Mouse (Mus musculus) stomach, embryonic 15.5 days (tissue): ENCODE results near the gene Adck1. TPM values are rescaled to one million over a fixed set of nuclear protein-coding genes. Genes with fewer than 3 reads are reported as not detected.

ENCODE experiments used
- ATAC-seq: fragments of 200-750 bp; cut with Nextera tagmentation; 2 replicates; pipeline ENCODE4 v1.8.0; 2017; ENCODE audit warnings: low read depth, moderate number of reproducible peaks, moderate TSS enrichment; ENCODE audit not compliant: insufficient read depth, low FRiP score
- H3K27ac ChIP-seq: fragments of 300-500 bp; sonication (generic); 2 replicates; pipeline ENCODE4 v1.5.1; 2015; ENCODE audit warnings: mild to moderate bottlenecking, inconsistent platforms
- H3K27me3 ChIP-seq: fragments of 300-500 bp; sonication (generic); replicated peaks from 2 replicates; pipeline ENCODE4 v1.6.1; 2015; ENCODE audit warnings: inconsistent platforms
- H3K36me3 ChIP-seq: fragments of 300-500 bp; sonication (generic); 2 replicates; pipeline ENCODE4 v1.6.1; 2015; ENCODE audit warnings: inconsistent platforms
- H3K4me1 ChIP-seq: fragments of 300-500 bp; sonication (generic); 2 replicates; pipeline ENCODE4 v1.6.1; 2015; ENCODE audit warnings: inconsistent platforms
- H3K4me2 ChIP-seq: fragments of 300-500 bp; sonication (generic); 2 replicates; pipeline ENCODE4 v1.6.1; 2015; ENCODE audit warnings: mild to moderate bottlenecking, inconsistent platforms
- H3K4me3 ChIP-seq: fragments of 300-500 bp; sonication (generic); replicated peaks from 2 replicates; pipeline ENCODE4 v1.5.1; 2015; ENCODE audit warnings: inconsistent platforms
- H3K9ac ChIP-seq: fragments of 300-500 bp; sonication (generic); 2 replicates; pipeline ENCODE4 v1.6.1; 2015; ENCODE audit warnings: inconsistent platforms
- H3K9me3 ChIP-seq: fragments of 300-500 bp; sonication (generic); 2 replicates; pipeline ENCODE4 v1.6.1; 2016; ENCODE audit warnings: inconsistent platforms
- WGBS: fragments of 180-500 bp; shearing (Covaris S2); methylation state at CpG from one replicate; pipeline ENCODE4 v1.1.7; 2015; 5-methylcytosine and 5-hydroxymethylcytosine counted together
- polyA plus RNA-seq: library from polyadenylated mRNA; unstranded; fragments of >200 nt; fragmentation: Nextera tagmentation; extraction: Ambion mirVana; gene quantifications from 2 replicates; pipeline ENCODE4 v1.2.1, GENCODE M21; 2015

Adck1 gene
- polyA plus RNA-seq, 1 experiment from 2014 or later: 16.0 TPM

- no peak overlapping the region for H3K4me3 ChIP-seq
- H3K4me1 ChIP-seq: no peaks in the 10 kb centered on the region
- no peaks in the 10 kb centered on the region for H3K9me3 ChIP-seq
- no peak overlapping the region for H3K4me2 ChIP-seq
- H3K36me3 ChIP-seq: no peaks in the 10 kb centered on the region
- ATAC-seq: no peak
- H3K9ac ChIP-seq: no peak overlapping the region
- H3K27me3 ChIP-seq: no peaks in the 10 kb centered on the region
- 88% methylated on average over 4 of the region's 4 CpGs for WGBS
- H3K27ac ChIP-seq: no peak overlapping the region
Measured at GRCm38 (mm10) chr12:88432277-88432676, 71.9 kb downstream of the Adck1 start.

GRCm38 (mm10) chr12:88433171-88433570 lies 72.8 kb downstream of the Adck1 start:
- Histone ChIP-seq H3K4me2 (no peak overlapping the region), H3K36me3 (no peaks in the 10 kb centered on the region), H3K9ac (no peak overlapping the region), H3K27ac (no peak overlapping the region), H3K9me3 (no peaks in the 10 kb centered on the region), H3K4me1 (no peaks in the 10 kb centered on the region), H3K27me3 (no peaks in the 10 kb centered on the region), H3K4me3 (no peak overlapping the region)
- ATAC-seq: no peak
- 91% methylated on average over 7 of the region's 7 CpGs for WGBS

- H3K9me3 ChIP-seq: no peaks in the 10 kb centered on the region
- WGBS: 75% methylated on average over 15 of the region's 15 CpGs
Measured at GRCm38 (mm10) chr12:88436962-88437750, 76.8 kb downstream of the Adck1 start.

GRCm38 (mm10) chr12:88441922-88442809 lies 81.8 kb downstream of the Adck1 start:
- Histone ChIP-seq H3K27ac (no peak overlapping the region), H3K9ac (no peak overlapping the region), H3K4me1 (peaks cover 6% of the 10 kb centered on the region; the same call in 1 of the 2 replicates), H3K4me3 (no peak overlapping the region), H3K36me3 (no peaks in the 10 kb centered on the region), H3K9me3 (no peaks in the 10 kb centered on the region), H3K4me2 (no peak overlapping the region), H3K27me3 (no peaks in the 10 kb centered on the region)
- ATAC-seq: no peak
- 77% methylated on average over 14 of the region's 14 CpGs for WGBS

More at GRCm38 (mm10) chr12:88436962-88437750, 76.8 kb downstream of the Adck1 start:
- ATAC-seq: no peak
- Histone ChIP-seq H3K4me3 (no peak overlapping the region), H3K4me2 (no peak overlapping the region), H3K36me3 (no peaks in the 10 kb centered on the region), H3K27me3 (no peaks in the 10 kb centered on the region), H3K27ac (no peak overlapping the region), H3K4me1 (no peaks in the 10 kb centered on the region), H3K9ac (no peak overlapping the region)

- WGBS: 74% methylated on average over 5 of the region's 5 CpGs
- peak; percentile 57; the same call in 1 of the 2 replicates for ATAC-seq
Measured at GRCm38 (mm10) chr12:88444040-88444439, 83.7 kb downstream of the Adck1 start.

GRCm38 (mm10) chr12:88445471-88445870 lies 85.1 kb downstream of the Adck1 start:
- Histone ChIP-seq H3K36me3 (peaks cover 9% of the 10 kb centered on the region; the same call in 1 of the 2 replicates), H3K27me3 (no peaks in the 10 kb centered on the region), H3K9ac (no peak overlapping the region), H3K27ac (no peak overlapping the region), H3K4me3 (no peak overlapping the region), H3K9me3 (no peaks in the 10 kb centered on the region), H3K4me1 (peaks cover 6% of the 10 kb centered on the region; the same call in 1 of the 2 replicates), H3K4me2 (no peak overlapping the region)
- 79% methylated on average over 3 of the region's 3 CpGs for WGBS
- ATAC-seq: no peak

More at GRCm38 (mm10) chr12:88444040-88444439, 83.7 kb downstream of the Adck1 start:
- Histone ChIP-seq H3K36me3 (peaks cover 9% of the 10 kb centered on the region; the same call in 1 of the 2 replicates), H3K4me1 (peaks cover 6% of the 10 kb centered on the region; the same call in 1 of the 2 replicates), H3K27ac (no peak overlapping the region), H3K9me3 (no peaks in the 10 kb centered on the region), H3K4me2 (no peak overlapping the region), H3K9ac (no peak overlapping the region), H3K4me3 (no peak overlapping the region), H3K27me3 (no peaks in the 10 kb centered on the region)

- Histone ChIP-seq H3K9me3 (no peaks in the 10 kb centered on the region), H3K4me2 (no peak overlapping the region), H3K27ac (no peak overlapping the region), H3K9ac (no peak overlapping the region), H3K4me1 (no peaks in the 10 kb centered on the region), H3K4me3 (no peak overlapping the region), H3K36me3 (peaks cover 9% of the 10 kb centered on the region; the same call in 1 of the 2 replicates), H3K27me3 (no peaks in the 10 kb centered on the region)
- WGBS: 80% methylated on average over 4 of the region's 4 CpGs
- ATAC-seq: no peak
Measured at GRCm38 (mm10) chr12:88450658-88451563, 90.6 kb downstream of the Adck1 start.

- Histone ChIP-seq H3K4me3 (no peak overlapping the region), H3K27ac (no peak overlapping the region), H3K4me2 (no peak overlapping the region), H3K9ac (no peak overlapping the region), H3K9me3 (no peaks in the 10 kb centered on the region), H3K36me3 (no peaks in the 10 kb centered on the region), H3K4me1 (no peaks in the 10 kb centered on the region), H3K27me3 (no peaks in the 10 kb centered on the region)
- no peak for ATAC-seq
- WGBS: 58% methylated on average over 12 of the region's 12 CpGs
Measured at GRCm38 (mm10) chr12:88454701-88455410, 94.5 kb downstream of the Adck1 start.

- Histone ChIP-seq H3K9me3 (no peaks in the 10 kb centered on the region), H3K4me2 (no peak overlapping the region), H3K27ac (no peak overlapping the region), H3K4me1 (no peaks in the 10 kb centered on the region), H3K27me3 (no peaks in the 10 kb centered on the region), H3K9ac (no peak overlapping the region), H3K4me3 (no peak overlapping the region), H3K36me3 (no peaks in the 10 kb centered on the region)
- no peak for ATAC-seq
- WGBS: 88% methylated on average over 1 of the region's 1 CpGs
Measured at GRCm38 (mm10) chr12:88457021-88457420, 96.7 kb downstream of the Adck1 start.

- ATAC-seq: no peak
- no peaks in the 10 kb centered on the region for H3K9me3 ChIP-seq
- WGBS: 95% methylated on average over 12 of the region's 12 CpGs
Measured at GRCm38 (mm10) chr12:88458936-88459335, 98.6 kb downstream of the Adck1 start.

GRCm38 (mm10) chr12:88459461-88459860 lies 99.1 kb downstream of the Adck1 start:
- Histone ChIP-seq H3K4me2 (no peak overlapping the region), H3K4me3 (no peak overlapping the region), H3K9ac (no peak overlapping the region), H3K9me3 (no peaks in the 10 kb centered on the region), H3K4me1 (no peaks in the 10 kb centered on the region), H3K27me3 (no peaks in the 10 kb centered on the region), H3K27ac (no peak overlapping the region), H3K36me3 (no peaks in the 10 kb centered on the region)
- no peak for ATAC-seq
- 89% methylated on average over 1 of the region's 1 CpGs for WGBS

More at GRCm38 (mm10) chr12:88458936-88459335, 98.6 kb downstream of the Adck1 start:
- H3K4me2 ChIP-seq: no peak overlapping the region
- H3K4me3 ChIP-seq: no peak overlapping the region
- H3K9ac ChIP-seq: no peak overlapping the region
- H3K27ac ChIP-seq: no peak overlapping the region
- H3K36me3 ChIP-seq: no peaks in the 10 kb centered on the region
- no peaks in the 10 kb centered on the region for H3K27me3 ChIP-seq
- no peaks in the 10 kb centered on the region for H3K4me1 ChIP-seq
